Comparison of ENCODE assay signal across 8 mouse cellular contexts in genomic region chr9:58281597-58281996, GRCm38 (mm10). TPM values are rescaled to one million over a fixed set of nuclear protein-coding genes. Genes with fewer than 3 reads are reported as not detected.
DNase-seq lines count a peak whose midpoint lies in the region; ATAC-seq and TF ChIP-seq lines count a peak whose summit lies in the region.
"Had no signal": no experiment of that assay in that cellular context is flagged by ENCODE, and none has a peak within 500 bp of the region (broad histone marks: within the 10 kb centered on the region; RNA-seq: fewer than 3 reads in every experiment).

No protein-coding gene starts in this region.

- no peaks in the 10 kb centered on the region for H3K4me1 ChIP-seq in liver, embryonic 11.5 days (replicated peaks; ENCODE audit: control insufficient read depth, insufficient read depth, low read length)
- peaks cover 5 to 7% of the 10 kb centered on the region in 2 experiments for H3K4me1 ChIP-seq in MEL (ENCODE audit: control insufficient read depth in 1 of 2, insufficient read depth in 2 of 2, low read length in 2 of 2)
- no peaks in the 10 kb centered on the region; the same call in 1 of the 2 replicates for H3K4me1 ChIP-seq in bone marrow, adult 2 months (ENCODE audit: control insufficient read depth, insufficient read depth, low read length)
- peaks cover 23% of the 10 kb centered on the region for H3K4me1 ChIP-seq in liver, embryonic 13.5 days (replicated peaks)

- no peak for TF ChIP-seq POLR2A in MEL (IDR thresholded peaks at IDR 0.05; ENCODE audit: control insufficient read depth in 1 of 2, insufficient read depth in 1 of 2, low read depth in 1 of 2, low read length in 2 of 2, poor library complexity in 1 of 2)
- no peak for TF ChIP-seq POLR2A in bone marrow, adult 2 months (IDR thresholded peaks at IDR 0.05; ENCODE audit: borderline replicate concordance, control insufficient read depth, low read depth, low read length)

- no peaks in the 10 kb centered on the region for H3K9me3 ChIP-seq in liver, embryonic 11.5 days (ENCODE audit: control insufficient read depth, low read length)
- H3K9me3 ChIP-seq in MEL (replicated peaks; ENCODE audit: insufficient read depth, low read length): no peaks in the 10 kb centered on the region
- no peaks in the 10 kb centered on the region for H3K9me3 ChIP-seq in liver, embryonic 13.5 days (replicated peaks)
- H3K9me3 ChIP-seq: megakaryocyte, embryonic 14.5 days had no signal

- no peak overlapping the region for H3K4me3 ChIP-seq in liver, embryonic 11.5 days (ENCODE audit: low read depth, low read length)
- no peak overlapping the region for H3K4me3 ChIP-seq in MEL (ENCODE audit: control insufficient read depth in 1 of 2, insufficient read depth in 1 of 2, low read depth in 2 of 2, low read length in 2 of 2)
- H3K4me3 ChIP-seq in bone marrow, adult 2 months (replicated peaks; ENCODE audit: control insufficient read depth, low read depth, low read length): no peak overlapping the region
- H3K4me3 ChIP-seq in liver, embryonic 13.5 days (replicated peaks): no peak overlapping the region
- H3K4me3 ChIP-seq: megakaryocyte, embryonic 14.5 days had no signal

- H3K4me2 ChIP-seq in liver, embryonic 11.5 days: no peak overlapping the region
- H3K4me2 ChIP-seq in liver, embryonic 13.5 days: no peak overlapping the region

- H3K27me3 ChIP-seq in liver, embryonic 11.5 days (replicated peaks; ENCODE audit: control insufficient read depth, insufficient read depth, low read length): no peaks in the 10 kb centered on the region
- H3K27me3 ChIP-seq in MEL (ENCODE audit: control insufficient read depth in 1 of 2, insufficient read depth in 2 of 2, low read length in 2 of 2): peaks cover 0 to 5% of the 10 kb centered on the region in 2 experiments; a peak in 3 of 4 replicates
- H3K27me3 ChIP-seq in liver, embryonic 13.5 days: 0 out of 2 replicates have a peak, but pooled peaks cover 2% of the 10 kb centered on the region

- ATAC-seq in liver, embryonic 11.5 days (replicated peaks; ENCODE audit: low FRiP score): no peak
- no peak for ATAC-seq in liver, embryonic 13.5 days (ENCODE audit: low read depth)
- no peak for ATAC-seq in inflammation-experienced regulatory T-cells, adult 6 months

- no peaks in the 10 kb centered on the region for H3K36me3 ChIP-seq in liver, embryonic 11.5 days (ENCODE audit: control insufficient read depth, insufficient read depth, low read length)
- peaks cover 0 to 12% of the 10 kb centered on the region in 2 experiments; a peak in 2 of 4 replicates for H3K36me3 ChIP-seq in MEL (ENCODE audit: control insufficient read depth in 1 of 2, insufficient read depth in 2 of 2, low read length in 2 of 2)
- H3K36me3 ChIP-seq in liver, embryonic 13.5 days: no peaks in the 10 kb centered on the region

- H3K27ac ChIP-seq in liver, embryonic 11.5 days (ENCODE audit: low read depth, low read length): no peak overlapping the region
- H3K27ac ChIP-seq in MEL (ENCODE audit: control insufficient read depth, low read depth, low read length): no peak overlapping the region
- no peak overlapping the region for H3K27ac ChIP-seq in bone marrow, adult 2 months (ENCODE audit: control insufficient read depth, insufficient read depth, low read depth, low read length, poor library complexity)
- H3K27ac ChIP-seq in liver, embryonic 13.5 days: no peak overlapping the region

- peak; percentile 64 to 83 (median 75) for TF ChIP-seq CTCF in MEL (IDR thresholded peaks at IDR 0.05 in 2 of 3, conservative IDR thresholded peaks at IDR 0.05 in 1 of 3; ENCODE audit: control insufficient read depth in 1 of 3, insufficient read depth in 1 of 3, low read depth in 2 of 3, low read length in 3 of 3, poor library complexity in 1 of 3, severe bottlenecking in 1 of 3)
- peak; percentile 70 for TF ChIP-seq CTCF in bone marrow, adult 2 months (IDR thresholded peaks at IDR 0.05; ENCODE audit: control insufficient read depth, insufficient read depth, low read length)

- TF ChIP-seq EP300 in MEL (IDR thresholded peaks at IDR 0.05; ENCODE audit: low read depth in 1 of 2, low read length in 2 of 2): no peak

- H3K9ac ChIP-seq in liver, embryonic 11.5 days (ENCODE audit: low read depth, low read length): no peak overlapping the region
- H3K9ac ChIP-seq in MEL (ENCODE audit: control insufficient read depth, low read depth, low read length, poor library complexity, severe bottlenecking): no peak overlapping the region
- no peak overlapping the region for H3K9ac ChIP-seq in liver, embryonic 13.5 days

- TF ChIP-seq RAD21 in MEL (IDR thresholded peaks at IDR 0.05; ENCODE audit: low read depth, low read length): peak; percentile 38

- DNase-seq in liver: peak; percentile 57
- no peak for DNase-seq in liver, embryonic 11.5 days (ENCODE audit: low spot score)
- DNase-seq in MEL (ENCODE audit: low read depth, low spot score): peak; percentile 67
- peak; percentile 35 for DNase-seq in liver, embryonic 13.5 days
- no peak for DNase-seq in yolk sac, embryonic 10.5 days (ENCODE audit: low spot score)

- H3K79me2 ChIP-seq in MEL (ENCODE audit: control insufficient read depth, insufficient read depth, low read length, poor library complexity): no peaks in the 10 kb centered on the region

- 50% methylated on average over 3 of the region's 3 CpGs for WGBS in liver, embryonic 11.5 days
- WGBS in bone marrow, adult 2 months: 46% methylated on average over 3 of the region's 3 CpGs
- WGBS in liver, embryonic 13.5 days (ENCODE audit: insufficient replicate concordance): 33% methylated on average over 3 of the region's 3 CpGs

TF ChIP-seq in MEL, 35 proteins besides CTCF, POLR2A, EP300 and RAD21:
- TF ChIP-seq ZNF384 (IDR thresholded peaks at IDR 0.05; ENCODE audit: low read depth, low read length): no peak
- no peak for TF ChIP-seq MEF2A (IDR thresholded peaks at IDR 0.05; ENCODE audit: extremely low read depth, insufficient replicate concordance, low read depth, low read length, poor library complexity, severe bottlenecking)
- TF ChIP-seq ELF1 (IDR thresholded peaks at IDR 0.05; ENCODE audit: low read depth, low read length): no peak
- TF ChIP-seq SMC3 (IDR thresholded peaks at IDR 0.05; ENCODE audit: low read depth, low read length): peak; percentile 76
- TF ChIP-seq SIN3A (IDR thresholded peaks at IDR 0.05; ENCODE audit: low read length): no peak

RNA-seq across cellular contexts. Expression of gene Stoml1, which starts 28.6 kb away (rescaled TPM):
- 9.7 and 12.9 TPM in 2 replicates for polyA plus RNA-seq in liver, embryonic 11.5 days (2014; fragmentation: Nextera tagmentation; extraction: Ambion mirVana)
- total RNA-seq in MEL (2012; rRNA removed): 5.9 and 6.4 TPM in 2 replicates
- polyA plus RNA-seq in MEL (2012; ENCODE audit: insufficient read depth in 1 of 2, insufficient read length in 2 of 2, low read depth in 1 of 2, low replicate concordance in 2 of 2, missing spikeins in 1 of 2): 1 to 10 TPM in 1 of 2 experiments, not detected in 1; 8.7 TPM
- polyA plus RNA-seq in bone marrow, adult 2 months (2011; ENCODE audit: insufficient read depth, insufficient read length, low replicate concordance, missing spikeins): 14.4 and 24.5 TPM in 2 replicates
- 5.2 and 5.5 TPM in 2 replicates for polyA plus RNA-seq in liver, embryonic 13.5 days (2015; fragmentation: Nextera tagmentation; extraction: Ambion mirVana)
- 10 to 100 TPM; 11.9 to 42.4 (median 32.1) TPM for polyA plus RNA-seq in inflammation-experienced regulatory T-cells, adult 6 months (2017; shearing (Covaris generic))

RNA-seq across cellular contexts. Expression of gene Loxl1, which starts 31.4 kb away (rescaled TPM):
- polyA plus RNA-seq in liver, embryonic 11.5 days (2014; fragmentation: Nextera tagmentation; extraction: Ambion mirVana): 9.6 and 11.0 TPM in 2 replicates
- total RNA-seq in MEL (2012; rRNA removed): not detected in 2 replicates
- not detected for polyA plus RNA-seq in MEL (2012; ENCODE audit: insufficient read depth in 1 of 2, insufficient read length in 2 of 2, low read depth in 1 of 2, low replicate concordance in 2 of 2, missing spikeins in 1 of 2)
- 4.0 and 5.2 TPM in 2 replicates for polyA plus RNA-seq in bone marrow, adult 2 months (2011; ENCODE audit: insufficient read depth, insufficient read length, low replicate concordance, missing spikeins)
- 2.1 and 2.5 TPM in 2 replicates for polyA plus RNA-seq in liver, embryonic 13.5 days (2015; fragmentation: Nextera tagmentation; extraction: Ambion mirVana)
- not detected for polyA plus RNA-seq in inflammation-experienced regulatory T-cells, adult 6 months (2017; shearing (Covaris generic))

RNA-seq across cellular contexts. Expression of gene Pml, which starts 32.0 kb away (rescaled TPM):
- 28.3 and 33.2 TPM in 2 replicates for polyA plus RNA-seq in liver, embryonic 11.5 days (2014; fragmentation: Nextera tagmentation; extraction: Ambion mirVana)
- total RNA-seq in MEL (2012; rRNA removed): 19.3 and 25.2 TPM in 2 replicates
- 10 to 100 TPM in 1 of 2 experiments, not detected in 1; 56.6 TPM for polyA plus RNA-seq in MEL (2012; ENCODE audit: insufficient read depth in 1 of 2, insufficient read length in 2 of 2, low read depth in 1 of 2, low replicate concordance in 2 of 2, missing spikeins in 1 of 2)
- 48.3 and 92.4 TPM in 2 replicates for polyA plus RNA-seq in bone marrow, adult 2 months (2011; ENCODE audit: insufficient read depth, insufficient read length, low replicate concordance, missing spikeins)
- 18.9 and 21.1 TPM in 2 replicates for polyA plus RNA-seq in liver, embryonic 13.5 days (2015; fragmentation: Nextera tagmentation; extraction: Ambion mirVana)
- 10 to 100 TPM; 40.6 to 53.9 (median 40.9) TPM for polyA plus RNA-seq in inflammation-experienced regulatory T-cells, adult 6 months (2017; shearing (Covaris generic))

Comparison
In these comparisons a context has a peak if more than half of its experiments do, and no peak if none do; other contexts are left out.
1. DNase-seq: peak in liver (single experiment), MEL (single experiment) and liver, embryonic 13.5 days (single experiment); none in liver, embryonic 11.5 days (single experiment) and yolk sac, embryonic 10.5 days (single experiment).